Mouse (Mus musculus) forebrain, embryonic 16.5 days (tissue): ENCODE measurements around the gene Atp6ap2. TPM values are rescaled to one million over a fixed set of nuclear protein-coding genes. Genes with fewer than 3 reads are reported as not detected.

ENCODE experiments used
- polyA plus RNA-seq: library from polyadenylated mRNA; unstranded; fragments of >200 nt; fragmentation: Nextera tagmentation; extraction: Ambion mirVana; gene quantifications from 2 replicates; pipeline ENCODE4 v1.2.1, GENCODE M21; 2015

Gene Atp6ap2
- polyA plus RNA-seq, 1 experiment from 2014 or later, result 167 TPM

Other genes starting within 250 kb of the Atp6ap2 start
- 31.5 and 34.9 TPM in 2 replicates for gene 1810030O07Rik, start 85.9 kb downstream of the Atp6ap2 start, polyA plus RNA-seq
- gene Med14, start 174.3 kb downstream of the Atp6ap2 start, polyA plus RNA-seq, result 14.1 and 15.5 TPM in 2 replicates